Mouse (Mus musculus) lung, embryonic 14.5 days (tissue): Measurements from ENCODE around the gene Eml4. TPM values are rescaled to one million over a fixed set of nuclear protein-coding genes. Genes with fewer than 3 reads are reported as not detected.

ENCODE experiments used
- ATAC-seq: fragments of 200-750 bp; cut with Nextera tagmentation; 2 replicates; pipeline ENCODE4 v1.8.0; 2017; ENCODE audit warnings: mild to moderate bottlenecking, moderate TSS enrichment, moderate library complexity; ENCODE audit not compliant: insufficient read depth
- DNase-seq: peaks from one replicate; pipeline ENCODE4 v3.0.0-alpha.2; 2015
- H3K27ac ChIP-seq: fragments of 300-500 bp; sonication (generic); 2 replicates; pipeline ENCODE4 v1.5.1; 2014; ENCODE audit warnings: low read depth, mild to moderate bottlenecking, moderate library complexity
- H3K27me3 ChIP-seq: fragments of 300-500 bp; sonication (generic); 2 replicates; pipeline ENCODE4 v1.6.1; 2014; ENCODE audit warnings: low read length, control low read depth; ENCODE audit not compliant: insufficient read depth
- H3K36me3 ChIP-seq: fragments of 300-500 bp; sonication (generic); 2 replicates; pipeline ENCODE4 v1.6.1; 2014; ENCODE audit warnings: control low read depth; ENCODE audit not compliant: insufficient read depth
- H3K4me1 ChIP-seq: fragments of 300-500 bp; sonication (generic); 2 replicates; pipeline ENCODE4 v1.6.1; 2014; ENCODE audit warnings: antibody characterized with exemption, control low read depth; ENCODE audit not compliant: insufficient read depth
- H3K4me2 ChIP-seq: fragments of 300-500 bp; sonication (generic); 2 replicates; pipeline ENCODE4 v1.6.1; 2014; ENCODE audit warnings: mild to moderate bottlenecking
- H3K4me3 ChIP-seq: fragments of 300-500 bp; sonication (generic); 2 replicates; pipeline ENCODE4 v1.5.1; 2014; ENCODE audit warnings: low read depth, low read length
- H3K9ac ChIP-seq: fragments of 300-500 bp; sonication (generic); 2 replicates; pipeline ENCODE4 v1.6.1; 2014
- H3K9me3 ChIP-seq: fragments of 300-500 bp; sonication (generic); 2 replicates; pipeline ENCODE4 v1.6.1; 2016; ENCODE audit warnings: low read depth, low read length, control low read depth
- CTCF ChIP-seq: IDR thresholded peaks from 2 replicates; pipeline ENCODE4 v1.5.1; 2016; ENCODE audit warnings: antibody characterized with exemption, low read depth
- WGBS: fragments of 180-500 bp; shearing (Covaris S2); extraction: QIAGEN DNeasy Blood & Tissue Kit; methylation state at CpG from one replicate; pipeline ENCODE4 v1.1.7; 2014; 5-methylcytosine and 5-hydroxymethylcytosine counted together
- polyA plus RNA-seq: library from polyadenylated mRNA; unstranded; fragments of >200 nt; fragmentation: Nextera tagmentation; extraction: Ambion mirVana; gene quantifications from 2 replicates; pipeline ENCODE4 v1.2.1, GENCODE M21; 2014

Eml4 gene
- polyA plus RNA-seq, 1 experiment from 2014 or later = 55.3 TPM

DNA sequence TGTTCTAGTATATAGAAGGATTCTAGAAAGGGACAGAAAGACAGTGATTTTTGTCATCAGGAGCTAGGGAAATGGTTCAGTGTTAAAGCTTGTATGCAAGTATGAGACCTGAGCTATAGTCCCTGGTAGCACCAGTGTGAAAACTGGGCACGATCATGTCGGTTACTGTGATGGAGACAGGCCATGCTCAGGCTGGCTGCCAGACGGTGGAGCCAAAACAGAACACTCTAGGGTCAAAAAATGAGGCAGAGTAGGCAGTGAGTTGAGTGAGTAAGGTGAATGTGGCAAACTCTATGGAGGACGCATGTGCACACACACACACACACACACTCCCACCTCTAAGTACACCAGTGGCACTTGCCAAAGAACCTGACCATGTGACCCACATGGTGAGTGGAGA, 92.7 kb downstream of the Eml4 start:
- H3K36me3 ChIP-seq = peaks cover 41% of the 10 kb centered on the region
- H3K27me3 ChIP-seq = no peaks in the 10 kb centered on the region
- H3K4me2 ChIP-seq = no peak overlapping the region
- H3K27ac ChIP-seq = no peak overlapping the region
- no peak for TF ChIP-seq CTCF
- no peaks in the 10 kb centered on the region for H3K9me3 ChIP-seq
- DNase-seq = no peak
- H3K4me1 ChIP-seq = no peaks in the 10 kb centered on the region
- no peak for ATAC-seq
- WGBS = 81% methylated on average over 4 of the region's 4 CpGs
- H3K4me3 ChIP-seq = no peak overlapping the region
- H3K9ac ChIP-seq = no peak overlapping the region

DNA sequence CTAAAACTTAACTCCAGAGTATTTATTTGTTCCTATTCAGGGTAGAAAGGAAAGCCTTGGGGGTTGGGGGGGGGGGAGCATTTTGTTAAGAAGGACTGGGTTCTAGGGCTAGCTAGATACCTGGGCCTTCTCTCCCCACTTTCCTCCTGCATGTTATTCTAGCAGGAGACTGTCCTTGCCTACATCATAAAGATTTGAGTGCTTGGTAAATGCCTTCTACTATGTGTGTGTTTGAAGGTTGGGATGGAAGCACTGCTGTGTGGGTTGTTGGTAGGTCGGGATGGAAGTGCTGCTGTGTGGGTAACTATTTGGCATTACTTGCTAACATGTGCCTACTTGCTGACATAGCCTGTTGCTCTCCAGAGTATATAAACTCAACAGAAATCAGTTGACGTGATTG, 98.9 kb downstream of the Eml4 start:
- no peaks in the 10 kb centered on the region for H3K27me3 ChIP-seq
- no peak overlapping the region for H3K4me3 ChIP-seq
- H3K9me3 ChIP-seq = no peaks in the 10 kb centered on the region
- TF ChIP-seq CTCF = no peak
- H3K36me3 ChIP-seq = peaks cover 76% of the 10 kb centered on the region
- no peak for ATAC-seq
- H3K9ac ChIP-seq = no peak overlapping the region
- no peak overlapping the region for H3K27ac ChIP-seq
- WGBS = 74% methylated on average over 2 of the region's 2 CpGs
- DNase-seq = no peak
- no peaks in the 10 kb centered on the region for H3K4me1 ChIP-seq
- no peak overlapping the region for H3K4me2 ChIP-seq

DNA sequence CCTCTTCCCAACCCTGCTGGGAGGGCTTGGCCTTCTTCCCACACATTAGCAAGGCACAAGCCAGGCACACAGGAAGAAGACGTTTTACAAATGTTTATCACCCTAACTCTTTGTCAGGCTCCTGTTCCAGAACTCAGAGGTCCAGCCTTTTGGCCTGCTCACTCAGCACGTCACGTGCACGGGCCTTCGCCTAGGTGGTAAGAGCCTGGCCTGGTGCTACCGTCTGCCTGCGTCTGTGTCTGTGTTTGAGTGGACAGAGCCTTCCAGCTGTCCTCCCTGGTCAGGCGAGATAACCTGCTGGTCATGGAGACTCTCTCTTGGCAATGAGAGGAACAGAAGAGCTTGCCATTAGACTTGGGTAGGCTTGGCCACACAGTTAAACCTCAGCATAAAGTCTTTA, 100.6 kb downstream of the Eml4 start:
- Histone ChIP-seq H3K27me3 (no peaks in the 10 kb centered on the region), H3K9ac (no peak overlapping the region), H3K4me3 (no peak overlapping the region), H3K36me3 (peaks cover 84% of the 10 kb centered on the region), H3K27ac (no peak overlapping the region), H3K9me3 (no peaks in the 10 kb centered on the region), H3K4me1 (no peaks in the 10 kb centered on the region), H3K4me2 (no peak overlapping the region)
- WGBS = 85% methylated on average over 8 of the region's 8 CpGs
- no peak for TF ChIP-seq CTCF
- DNase-seq (no peak), ATAC-seq (no peak)

DNA sequence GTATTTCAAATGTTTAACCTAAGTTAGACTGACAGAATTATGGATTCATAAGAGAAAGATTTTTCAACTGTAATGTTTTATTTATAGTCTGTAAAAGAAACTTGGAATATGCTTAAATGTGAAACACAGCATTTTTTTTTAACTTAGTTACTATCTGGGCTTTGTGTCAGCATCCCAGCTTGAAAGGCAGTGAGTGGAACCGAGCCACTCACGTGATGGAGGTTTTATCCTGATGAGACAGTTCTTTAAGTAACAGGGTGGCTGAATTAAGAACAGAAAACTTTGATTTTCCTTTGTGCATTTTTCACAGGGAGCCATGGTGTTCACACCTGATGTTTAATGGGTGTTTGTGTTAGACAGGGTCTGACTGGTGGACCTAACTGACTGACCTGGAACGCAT, 101.1 kb downstream of the Eml4 start:
- H3K36me3 ChIP-seq = peaks cover 85% of the 10 kb centered on the region
- ATAC-seq (no peak), DNase-seq (no peak)
- no peak overlapping the region for H3K4me3 ChIP-seq
- H3K4me1 ChIP-seq = no peaks in the 10 kb centered on the region
- 95% methylated on average over 3 of the region's 3 CpGs for WGBS
- no peak overlapping the region for H3K4me2 ChIP-seq
- H3K27me3 ChIP-seq = no peaks in the 10 kb centered on the region
- H3K9me3 ChIP-seq = no peaks in the 10 kb centered on the region
- H3K27ac ChIP-seq = no peak overlapping the region
- H3K9ac ChIP-seq = no peak overlapping the region
- no peak for TF ChIP-seq CTCF

DNA sequence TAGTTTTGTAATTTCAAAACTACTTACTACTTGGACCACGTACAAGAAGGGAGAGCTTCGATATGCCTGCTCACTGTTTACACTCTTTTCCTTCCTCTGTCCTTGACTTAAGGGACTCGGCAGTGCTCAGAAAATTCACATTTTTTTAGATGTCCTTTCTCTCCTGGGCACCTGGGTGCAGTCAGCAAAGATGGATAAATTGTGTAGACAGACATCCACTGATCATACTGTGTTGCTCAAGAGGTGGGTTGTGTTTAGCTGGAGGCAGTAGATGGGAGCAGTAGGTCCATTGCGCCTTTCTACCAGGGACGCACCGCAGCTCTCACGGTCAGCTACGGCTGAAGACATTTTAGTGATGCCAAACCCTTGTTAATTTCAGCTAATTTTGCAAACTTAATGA, 101.7 kb downstream of the Eml4 start:
- no peak overlapping the region for H3K27ac ChIP-seq
- H3K9me3 ChIP-seq = no peaks in the 10 kb centered on the region
- no peak overlapping the region for H3K4me2 ChIP-seq
- peaks cover 85% of the 10 kb centered on the region for H3K36me3 ChIP-seq
- no peak for ATAC-seq
- H3K27me3 ChIP-seq = no peaks in the 10 kb centered on the region
- no peak for DNase-seq
- no peaks in the 10 kb centered on the region for H3K4me1 ChIP-seq
- no peak overlapping the region for H3K4me3 ChIP-seq
- whole genome bisulfite sequencing = 89% methylated on average over 8 of the region's 8 CpGs
- no peak overlapping the region for H3K9ac ChIP-seq
- no peak for TF ChIP-seq CTCF

DNA sequence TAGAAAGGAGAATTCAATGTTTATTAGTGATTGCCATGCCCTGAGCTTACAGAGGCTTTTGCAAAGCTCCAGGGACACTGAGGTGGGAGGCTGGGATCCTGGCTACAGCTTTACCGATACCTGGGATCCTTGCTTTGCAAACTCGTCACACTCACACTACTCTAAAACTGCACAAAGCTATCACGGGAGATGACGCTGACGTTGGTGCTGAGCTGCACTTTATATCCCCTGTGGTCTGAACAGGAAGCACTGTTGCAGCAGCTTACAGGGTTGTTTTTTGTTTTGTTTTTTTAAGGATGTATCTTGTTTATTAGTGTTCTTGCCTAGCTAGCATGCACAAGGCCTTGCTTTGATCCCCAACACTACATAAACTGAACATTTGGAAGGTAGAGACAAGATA, 102.9 kb downstream of the Eml4 start:
- Histone ChIP-seq H3K9me3 (no peaks in the 10 kb centered on the region), H3K9ac (no peak overlapping the region), H3K4me2 (no peak overlapping the region), H3K36me3 (peaks cover 92% of the 10 kb centered on the region), H3K4me1 (no peaks in the 10 kb centered on the region), H3K27me3 (no peaks in the 10 kb centered on the region), H3K27ac (no peak overlapping the region), H3K4me3 (no peak overlapping the region)
- DNase-seq = no peak
- ATAC-seq = no peak
- WGBS = 80% methylated on average over 5 of the region's 5 CpGs
- TF ChIP-seq CTCF = no peak

DNA sequence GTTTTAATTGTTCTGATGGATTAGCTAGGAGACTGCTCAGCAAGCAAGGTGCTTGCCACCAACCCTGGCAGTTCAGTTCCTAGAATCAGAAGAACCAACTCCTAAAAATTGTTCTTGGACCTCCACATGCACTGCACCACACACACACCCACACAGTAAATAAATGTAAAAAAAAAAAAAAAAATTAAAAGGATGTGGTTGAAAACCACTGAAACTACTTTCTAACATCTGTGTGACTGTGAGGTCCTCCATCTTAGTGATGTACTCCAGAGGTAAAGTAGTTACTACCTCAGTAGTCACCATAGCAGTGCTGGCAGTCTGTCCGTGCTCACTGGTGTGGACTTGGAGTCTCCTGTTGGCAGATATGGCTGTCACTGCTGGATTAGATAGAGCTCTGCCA, 106.5 kb downstream of the Eml4 start:
- Histone ChIP-seq H3K27ac (no peak overlapping the region), H3K4me2 (no peak overlapping the region), H3K4me3 (no peak overlapping the region), H3K36me3 (peaks cover 91% of the 10 kb centered on the region), H3K27me3 (no peaks in the 10 kb centered on the region), H3K4me1 (no peaks in the 10 kb centered on the region), H3K9me3 (no peaks in the 10 kb centered on the region), H3K9ac (no peak overlapping the region)
- 91% methylated on average over 1 of the region's 1 CpGs for WGBS
- no peak for TF ChIP-seq CTCF
- DNase-seq (no peak), ATAC-seq (no peak)

DNA sequence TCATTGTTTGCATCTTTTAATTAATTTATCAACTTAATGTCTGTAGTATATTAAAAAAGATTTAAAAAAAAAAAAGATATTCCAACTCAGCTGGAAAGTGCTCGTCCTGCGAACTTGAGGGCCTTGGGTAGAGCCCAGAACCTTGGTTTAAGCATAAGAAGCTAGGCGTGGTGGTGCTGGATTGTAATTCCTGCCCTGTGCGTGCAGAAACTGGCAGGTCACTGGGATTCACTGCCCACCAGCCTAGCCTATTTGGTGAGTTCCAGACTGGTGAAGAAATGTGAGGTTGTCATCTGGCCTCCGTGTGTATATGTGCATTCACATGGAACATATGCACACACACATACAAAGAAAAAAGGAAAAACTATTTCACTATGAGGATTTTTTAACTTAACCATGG, 115.2 kb downstream of the Eml4 start:
- Histone ChIP-seq H3K4me3 (no peak overlapping the region), H3K27me3 (no peaks in the 10 kb centered on the region), H3K27ac (no peak overlapping the region), H3K9me3 (no peaks in the 10 kb centered on the region), H3K4me1 (no peaks in the 10 kb centered on the region), H3K36me3 (peaks cover 79% of the 10 kb centered on the region), H3K9ac (no peak overlapping the region), H3K4me2 (no peak overlapping the region)
- no peak for TF ChIP-seq CTCF
- ATAC-seq = no peak
- no peak for DNase-seq
- 87% methylated on average over 5 of the region's 5 CpGs for WGBS
